Mouse (Mus musculus): ENCODE measurements around the gene Sp110.
"Not testable (repeated sequence)": the region's sequence is repeated elsewhere in the genome, so short reads cannot be mapped to it uniquely, and the experiment has no call there.

The Sp110 gene

GRCm38 (mm10) chr1:85546442-85546841, 52.2 kb downstream of the Sp110 start:
- not testable (repeated sequence) for DNase-seq (ENCODE audit: low read depth, low spot score)

DNA sequence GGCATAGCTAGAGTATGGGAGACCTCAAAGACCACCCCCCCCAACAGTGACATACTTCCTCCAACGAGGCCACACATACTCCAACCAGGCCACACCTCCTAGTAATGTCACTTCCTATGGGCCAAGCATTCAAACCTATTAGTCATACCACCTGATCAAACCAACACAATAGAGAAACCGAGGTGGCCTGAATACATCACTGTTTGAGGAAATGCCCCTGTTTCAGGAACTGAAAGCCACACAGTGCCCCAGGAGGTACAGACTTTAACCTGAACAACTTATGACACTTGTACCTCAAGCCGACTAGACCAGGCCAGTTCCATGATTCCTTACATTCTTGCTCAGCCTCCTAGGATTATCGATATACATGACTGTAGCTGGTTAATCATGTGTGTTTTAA, 54.8 kb downstream of the Sp110 start:
- DNase-seq (ENCODE audit: low read depth, low spot score): not testable (repeated sequence)

- DNase-seq (ENCODE audit: low read depth, low spot score): not testable (repeated sequence)
Observed at GRCm38 (mm10) chr1:85528451-85529110, 70.0 kb downstream of the Sp110 start.

Data from embryo, embryonic 11.5 days (tissue).